Mouse (Mus musculus) embryonic fibroblast, embryonic 13.5 days (primary cell): Measurements from ENCODE around the gene Adamts14.

ENCODE experiments used
- CTCF ChIP-seq: IDR thresholded peaks from 2 replicates; pipeline ENCODE4 v1.5.1; 2011; ENCODE audit warnings: mild to moderate bottlenecking, control low read depth, low read length, moderate library complexity, borderline replicate concordance; ENCODE audit not compliant: insufficient read depth
- POLR2A ChIP-seq: IDR thresholded peaks from 2 replicates; pipeline ENCODE4 v1.6.1; 2011; ENCODE audit warnings: low read depth, mild to moderate bottlenecking, control low read depth, low read length, moderate library complexity

- no peak for TF ChIP-seq POLR2A
- no peak for TF ChIP-seq CTCF
Observed at GRCm38 (mm10) chr10:61261229-61262156, 11.7 kb downstream of the Adamts14 start.
